Mouse (Mus musculus): ENCODE results near the gene Prkaca. TPM values are rescaled to one million over a fixed set of nuclear protein-coding genes. Genes with fewer than 3 reads are reported as not detected.

The Prkaca gene
- polyA plus RNA-seq, 1 experiment = 101 TPM

DNA sequence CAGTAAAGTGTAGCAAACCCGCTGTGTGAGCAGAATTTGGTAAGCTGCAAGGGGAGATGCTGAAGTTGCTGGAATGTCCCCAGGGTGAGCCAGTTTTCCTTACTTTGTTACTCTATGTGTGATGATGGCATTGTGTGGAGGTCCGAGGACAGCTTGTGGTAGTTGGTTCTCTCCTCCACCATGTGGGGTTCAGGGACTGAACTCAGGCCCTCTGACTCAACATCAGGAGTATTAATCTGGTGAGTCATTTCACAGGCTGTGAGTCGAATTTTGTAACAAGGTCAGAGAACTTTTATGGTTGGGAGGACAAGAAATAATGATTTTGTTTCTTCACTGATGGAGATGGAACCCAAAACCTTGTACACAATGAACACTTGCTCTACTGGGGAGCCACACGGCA lies 60.0 kb downstream of the Prkaca start:
- Histone ChIP-seq H3K4me3 (ENCODE audit: control insufficient read depth, low read depth, low read length) (no peak overlapping the region), H3K27me3 (ENCODE audit: control insufficient read depth, insufficient read depth, low read length) (no peaks in the 10 kb centered on the region), H3K27ac (ENCODE audit: control insufficient read depth, insufficient read depth, low read depth, low read length) (no peak overlapping the region), H3K4me1 (ENCODE audit: control insufficient read depth, insufficient read depth, low read length) (no peaks in the 10 kb centered on the region), H3K36me3 (ENCODE audit: control insufficient read depth, insufficient read depth, low read length) (no peaks in the 10 kb centered on the region)
- TF ChIP-seq CTCF (IDR thresholded peaks at IDR 0.05; ENCODE audit: control insufficient read depth, insufficient read depth, insufficient replicate concordance, low read depth, low read length) = no peak
- TF ChIP-seq POLR2A (IDR thresholded peaks at IDR 0.05; ENCODE audit: control insufficient read depth, low read depth, low read length) = no peak

DNA sequence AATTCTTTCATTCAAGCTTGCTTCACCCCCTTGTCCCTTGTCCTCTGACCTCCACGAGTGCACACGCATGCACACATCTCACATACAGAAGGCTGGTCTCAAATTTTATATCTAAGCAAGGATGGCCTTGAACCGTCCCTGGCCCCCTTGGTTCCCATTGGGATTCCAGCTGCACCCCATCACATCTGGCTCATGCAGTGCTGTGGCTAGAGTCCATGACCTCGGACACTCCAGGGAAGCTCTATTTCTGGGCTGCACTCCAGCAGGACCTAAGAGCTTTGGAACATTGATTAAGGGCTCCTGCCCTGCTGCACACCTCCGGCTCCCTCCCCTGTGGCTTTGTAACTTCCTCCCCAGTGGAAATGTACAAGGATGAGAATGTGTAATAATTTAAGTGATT lies 65.2 kb downstream of the Prkaca start:
- no peaks in the 10 kb centered on the region for H3K36me3 ChIP-seq (ENCODE audit: control insufficient read depth, insufficient read depth, low read length)
- peaks cover 10% of the 10 kb centered on the region for H3K4me1 ChIP-seq (ENCODE audit: control insufficient read depth, insufficient read depth, low read length)
- H3K27me3 ChIP-seq (ENCODE audit: control insufficient read depth, insufficient read depth, low read length) = peaks cover 2% of the 10 kb centered on the region; the same call in 1 of the 2 replicates
- H3K4me3 ChIP-seq (ENCODE audit: control insufficient read depth, low read depth, low read length) = no peak overlapping the region
- H3K27ac ChIP-seq (ENCODE audit: control insufficient read depth, insufficient read depth, low read depth, low read length) = no peak overlapping the region
- TF ChIP-seq POLR2A (IDR thresholded peaks at IDR 0.05; ENCODE audit: control insufficient read depth, low read depth, low read length) (no peak), CTCF (IDR thresholded peaks at IDR 0.05; ENCODE audit: control insufficient read depth, insufficient read depth, insufficient replicate concordance, low read depth, low read length) (no peak)

DNA sequence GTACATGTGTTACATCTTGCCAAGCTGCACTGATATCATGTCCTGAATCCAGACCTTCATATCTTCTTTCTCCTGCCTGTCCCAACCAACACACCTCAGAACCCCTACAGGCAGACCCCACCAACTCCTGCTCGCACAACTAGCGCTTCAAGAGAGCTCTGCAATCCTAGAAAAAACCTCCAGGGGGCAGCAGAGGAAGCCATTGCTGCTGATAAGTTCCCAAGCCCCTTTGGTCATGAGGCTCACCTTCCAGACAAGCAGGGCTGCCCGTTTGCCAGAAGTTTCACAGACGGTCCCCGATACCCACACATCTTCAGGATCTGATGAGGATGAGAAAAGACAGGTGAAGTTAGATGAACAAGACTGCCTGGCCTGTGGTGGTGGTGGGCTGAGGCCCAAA lies 66.3 kb downstream of the Prkaca start:
- H3K27ac ChIP-seq (ENCODE audit: control insufficient read depth, insufficient read depth, low read depth, low read length) = no peak overlapping the region
- TF ChIP-seq CTCF (IDR thresholded peaks at IDR 0.05; ENCODE audit: control insufficient read depth, insufficient read depth, insufficient replicate concordance, low read depth, low read length) (peak; percentile 61; the same call in 1 of the 2 replicates), POLR2A (IDR thresholded peaks at IDR 0.05; ENCODE audit: control insufficient read depth, low read depth, low read length) (no peak)
- no peak overlapping the region for H3K4me3 ChIP-seq (ENCODE audit: control insufficient read depth, low read depth, low read length)
- no peaks in the 10 kb centered on the region for H3K36me3 ChIP-seq (ENCODE audit: control insufficient read depth, insufficient read depth, low read length)
- H3K4me1 ChIP-seq (ENCODE audit: control insufficient read depth, insufficient read depth, low read length) = peaks cover 11% of the 10 kb centered on the region
- peaks cover 4% of the 10 kb centered on the region for H3K27me3 ChIP-seq (ENCODE audit: control insufficient read depth, insufficient read depth, low read length)

DNA sequence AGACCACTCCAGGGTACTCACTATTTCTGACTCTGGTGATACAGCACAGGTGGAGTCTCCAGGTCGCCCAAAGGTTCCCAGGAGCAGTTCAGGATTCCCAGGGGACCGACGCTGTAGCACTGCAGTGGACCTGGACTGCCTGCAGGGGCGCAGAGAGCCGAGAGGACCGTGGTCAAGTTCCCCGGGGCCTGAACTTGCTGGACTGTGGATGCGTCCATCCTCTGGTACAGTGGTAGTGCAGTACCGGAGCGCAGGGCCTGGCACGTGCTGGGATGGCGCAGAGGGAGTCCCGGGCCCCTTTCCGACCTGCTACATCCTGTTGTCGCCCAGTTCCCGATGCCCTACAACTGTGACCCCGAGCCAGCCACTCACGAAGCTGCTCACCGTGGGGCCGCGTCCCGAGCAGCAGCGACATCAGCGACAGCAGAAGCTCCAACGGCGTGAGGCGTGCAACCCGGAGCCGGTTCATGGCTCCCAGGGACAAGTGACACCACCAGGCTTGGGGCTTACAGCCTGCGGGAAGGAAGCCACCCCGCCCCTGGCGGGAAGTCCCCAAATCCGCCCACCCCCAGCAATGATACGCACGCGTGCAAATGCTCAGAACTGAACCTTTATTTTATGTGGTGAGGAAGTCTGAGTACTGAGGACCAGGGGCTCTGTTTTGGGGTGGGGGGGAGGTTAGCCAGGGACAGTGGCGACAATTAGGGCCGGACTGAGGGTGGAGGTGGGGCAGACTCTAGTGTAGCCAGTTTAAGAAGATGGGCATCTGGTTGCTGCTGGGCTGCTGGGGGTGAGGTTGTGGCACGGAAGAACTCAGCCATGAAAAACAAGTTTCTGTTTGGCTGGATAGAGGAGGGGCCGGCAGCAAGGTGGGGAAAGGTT lies 69.5 kb downstream of the Prkaca start, which contains the start of gene Il27ra:
Gene Il27ra, minus strand, starts transcription at position 524 of the 882 bp plus-strand sequence.
- Histone ChIP-seq H3K27me3 (ENCODE audit: control insufficient read depth, insufficient read depth, low read length) (peaks cover 4% of the 10 kb centered on the region), H3K36me3 (ENCODE audit: control insufficient read depth, insufficient read depth, low read length) (no peaks in the 10 kb centered on the region), H3K4me1 (ENCODE audit: control insufficient read depth, insufficient read depth, low read length) (peaks cover 11% of the 10 kb centered on the region), H3K27ac (ENCODE audit: control insufficient read depth, insufficient read depth, low read depth, low read length) (no peak within 1 kb of the TSS), H3K4me3 (ENCODE audit: control insufficient read depth, low read depth, low read length) (peak within 1 kb of the TSS; percentile 64)
- TF ChIP-seq POLR2A (IDR thresholded peaks at IDR 0.05; ENCODE audit: control insufficient read depth, low read depth, low read length) = no peak
- TF ChIP-seq CTCF (IDR thresholded peaks at IDR 0.05; ENCODE audit: control insufficient read depth, insufficient read depth, insufficient replicate concordance, low read depth, low read length) = peak; percentile 64

DNA sequence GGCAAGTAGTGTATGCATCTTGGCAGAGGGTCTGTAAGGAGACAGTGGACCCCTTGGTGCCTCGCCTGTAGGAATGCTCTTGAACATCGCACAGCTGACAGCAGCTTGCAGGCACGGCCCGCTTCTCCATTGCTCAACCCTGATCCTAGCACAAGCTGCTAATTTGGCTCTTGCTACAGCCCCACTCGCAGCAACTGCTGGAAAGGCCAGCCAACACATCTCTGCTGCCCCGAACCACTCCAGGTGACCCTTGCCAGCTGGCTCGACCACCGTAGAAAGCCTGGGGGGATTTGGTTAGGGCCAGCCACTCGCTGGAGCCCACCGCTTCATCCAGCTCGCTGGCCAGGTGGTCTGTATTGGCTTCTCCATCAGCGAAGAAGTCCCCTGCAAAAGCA lies 70.2 kb downstream of the Prkaca start:
- H3K4me3 ChIP-seq (ENCODE audit: control insufficient read depth, low read depth, low read length) = no peak overlapping the region
- no peak for TF ChIP-seq CTCF (IDR thresholded peaks at IDR 0.05; ENCODE audit: control insufficient read depth, insufficient read depth, insufficient replicate concordance, low read depth, low read length)
- TF ChIP-seq POLR2A (IDR thresholded peaks at IDR 0.05; ENCODE audit: control insufficient read depth, low read depth, low read length) = no peak
- peaks cover 11% of the 10 kb centered on the region for H3K4me1 ChIP-seq (ENCODE audit: control insufficient read depth, insufficient read depth, low read length)
- H3K36me3 ChIP-seq (ENCODE audit: control insufficient read depth, insufficient read depth, low read length) = no peaks in the 10 kb centered on the region
- H3K27me3 ChIP-seq (ENCODE audit: control insufficient read depth, insufficient read depth, low read length) = peaks cover 4% of the 10 kb centered on the region
- H3K27ac ChIP-seq (ENCODE audit: control insufficient read depth, insufficient read depth, low read depth, low read length) = no peak overlapping the region

DNA sequence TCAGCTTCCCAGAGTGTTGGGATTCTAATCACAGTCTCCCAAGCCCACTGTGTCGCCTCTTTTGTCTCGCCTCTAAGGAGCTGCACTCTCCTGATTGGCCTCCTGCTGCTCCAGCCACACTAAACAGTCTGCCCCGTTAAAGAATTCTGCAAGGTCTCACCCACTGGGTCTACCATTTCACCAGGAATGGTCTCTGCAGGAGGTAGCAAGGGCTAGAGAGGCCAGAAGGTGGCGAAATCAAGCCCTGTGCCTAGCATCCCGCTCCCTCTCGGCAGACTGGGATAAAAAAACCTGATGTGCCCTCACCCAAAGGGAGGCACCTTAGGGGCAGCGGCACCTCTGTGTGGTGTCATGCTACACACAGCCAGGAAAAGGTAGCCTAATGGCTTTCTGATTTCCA lies 71.3 kb downstream of the Prkaca start:
- no peaks in the 10 kb centered on the region for H3K36me3 ChIP-seq (ENCODE audit: control insufficient read depth, insufficient read depth, low read length)
- TF ChIP-seq POLR2A (IDR thresholded peaks at IDR 0.05; ENCODE audit: control insufficient read depth, low read depth, low read length) (no peak), CTCF (IDR thresholded peaks at IDR 0.05; ENCODE audit: control insufficient read depth, insufficient read depth, insufficient replicate concordance, low read depth, low read length) (no peak)
- H3K4me3 ChIP-seq (ENCODE audit: control insufficient read depth, low read depth, low read length) = no peak overlapping the region
- H3K4me1 ChIP-seq (ENCODE audit: control insufficient read depth, insufficient read depth, low read length) = peaks cover 11% of the 10 kb centered on the region
- H3K27ac ChIP-seq (ENCODE audit: control insufficient read depth, insufficient read depth, low read depth, low read length) = no peak overlapping the region
- H3K27me3 ChIP-seq (ENCODE audit: control insufficient read depth, insufficient read depth, low read length) = peaks cover 4% of the 10 kb centered on the region

DNA sequence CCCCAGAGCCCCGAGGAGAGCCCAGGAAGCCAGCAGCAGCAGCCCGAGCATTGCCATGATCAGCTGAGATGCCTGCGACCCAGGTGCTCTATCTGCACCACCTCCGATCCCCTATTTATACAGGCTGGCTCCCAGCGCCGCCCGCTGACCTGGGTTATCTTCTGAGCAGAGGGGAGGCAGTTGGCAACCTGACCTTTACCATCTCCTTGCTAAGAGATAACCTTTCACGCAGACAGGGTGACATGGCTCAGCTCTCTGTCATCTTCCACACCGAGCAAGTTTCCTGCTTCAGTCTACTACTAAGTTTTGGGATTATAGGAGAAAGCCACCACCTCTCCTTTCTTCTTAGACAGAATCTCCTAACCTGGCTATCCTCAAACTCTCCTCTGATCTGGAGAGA lies 72.1 kb downstream of the Prkaca start, which contains the start of gene Rln3:
Gene Rln3, minus strand, starts transcription at position 101 of the 400 bp plus-strand sequence.
- no peaks in the 10 kb centered on the region for H3K36me3 ChIP-seq (ENCODE audit: control insufficient read depth, insufficient read depth, low read length)
- peaks cover 4% of the 10 kb centered on the region for H3K27me3 ChIP-seq (ENCODE audit: control insufficient read depth, insufficient read depth, low read length)
- no peak within 1 kb of the TSS for H3K27ac ChIP-seq (ENCODE audit: control insufficient read depth, insufficient read depth, low read depth, low read length)
- TF ChIP-seq CTCF (IDR thresholded peaks at IDR 0.05; ENCODE audit: control insufficient read depth, insufficient read depth, insufficient replicate concordance, low read depth, low read length) (no peak), POLR2A (IDR thresholded peaks at IDR 0.05; ENCODE audit: control insufficient read depth, low read depth, low read length) (no peak)
- peaks cover 11% of the 10 kb centered on the region for H3K4me1 ChIP-seq (ENCODE audit: control insufficient read depth, insufficient read depth, low read length)
- peak within 1 kb of the TSS; percentile 52 for H3K4me3 ChIP-seq (ENCODE audit: control insufficient read depth, low read depth, low read length)

Other genes with a start within 250 kb of the Prkaca start
- 6.1 and 13.1 TPM in 2 replicates for gene Adgre5, start 231.7 kb upstream of the Prkaca start, polyA plus RNA-seq (2012; rRNA removed)
- gene Adgrl1, start 72.9 kb upstream of the Prkaca start, polyA plus RNA-seq (2012; rRNA removed) = 54.3 and 64.0 TPM in 2 replicates
- gene Gm10644, start 17.8 kb upstream of the Prkaca start, polyA plus RNA-seq (2012; rRNA removed) = 14.9 and 15.2 TPM in 2 replicates
- gene Asf1b, start 17.5 kb upstream of the Prkaca start, polyA plus RNA-seq (2012; rRNA removed) = 65.0 and 73.8 TPM in 2 replicates
- 13.7 and 15.3 TPM in 2 replicates for gene Samd1, start 24.7 kb downstream of the Prkaca start, polyA plus RNA-seq (2012; rRNA removed)
- gene 1700067K01Rik, start 28.5 kb downstream of the Prkaca start, polyA plus RNA-seq (2012; rRNA removed) = 38.1 and 43.2 TPM in 2 replicates
- 10.9 and 15.1 TPM in 2 replicates for gene 2210011C24Rik, start 39.2 kb downstream of the Prkaca start, polyA plus RNA-seq (2012; rRNA removed)
- gene Palm3, start 48.5 kb downstream of the Prkaca start, polyA plus RNA-seq (2012; rRNA removed) = 1.2 and 1.9 TPM in 2 replicates
- gene Il27ra, start 69.6 kb downstream of the Prkaca start, polyA plus RNA-seq (2012; rRNA removed) = 0.08 and 0.12 TPM in 2 replicates
- 0.84 TPM in 1 of 2 replicates, not detected in the other for gene Rln3, start 72.0 kb downstream of the Prkaca start, polyA plus RNA-seq (2012; rRNA removed)
- 6.3 and 6.6 TPM in 2 replicates for gene Gm10643, start 92.1 kb downstream of the Prkaca start, polyA plus RNA-seq (2012; rRNA removed)
- gene Rfx1, start 93.8 kb downstream of the Prkaca start, polyA plus RNA-seq (2012; rRNA removed) = 83.0 and 89.5 TPM in 2 replicates
- gene Dcaf15, start 131.8 kb downstream of the Prkaca start, polyA plus RNA-seq (2012; rRNA removed) = 210 and 216 TPM in 2 replicates
- gene Podnl1, start 153.0 kb downstream of the Prkaca start, polyA plus RNA-seq (2012; rRNA removed) = 0.07 and 0.14 TPM in 2 replicates
- gene Cc2d1a, start 174.9 kb downstream of the Prkaca start, polyA plus RNA-seq (2012; rRNA removed) = 30.9 and 38.6 TPM in 2 replicates
- gene 4930432K21Rik, start 175.0 kb downstream of the Prkaca start, polyA plus RNA-seq (2012; rRNA removed) = 57.2 and 65.0 TPM in 2 replicates
- 1.6 and 2.4 TPM in 2 replicates for gene Nanos3, start 212.2 kb downstream of the Prkaca start, polyA plus RNA-seq (2012; rRNA removed)

Data from testis, adult 2 months (tissue).